Mouse (Mus musculus) neural tube, embryonic 15.5 days (tissue): ENCODE measurements around the gene Pif1. TPM values are rescaled to one million over a fixed set of nuclear protein-coding genes. Genes with fewer than 3 reads are reported as not detected.

ENCODE experiments used
- polyA plus RNA-seq: library from polyadenylated mRNA; unstranded; fragments of >200 nt; fragmentation: Nextera tagmentation; extraction: Ambion mirVana; gene quantifications from 2 replicates; pipeline ENCODE4 v1.2.1, GENCODE M21; 2015

Pif1 gene
- polyA plus RNA-seq, 1 experiment from 2014 or later = 2.7 TPM

Other genes starting within 250 kb of the Pif1 start
- 8.9 TPM in 2 replicates for gene Pdcd7, start 241.1 kb upstream of the Pif1 start, polyA plus RNA-seq
- 2.3 and 3.6 TPM in 2 replicates for gene Ubap1l, start 226.1 kb upstream of the Pif1 start, polyA plus RNA-seq
- 0.51 TPM in 2 replicates for gene Kbtbd13, start 195.5 kb upstream of the Pif1 start, polyA plus RNA-seq
- 5.8 and 7.4 TPM in 2 replicates for gene Rasl12, start 188.7 kb upstream of the Pif1 start, polyA plus RNA-seq
- gene Slc51b, start 164.2 kb upstream of the Pif1 start, polyA plus RNA-seq = 0.27 TPM in 1 of 2 replicates, not detected in the other
- gene Mtfmt, start 151.4 kb upstream of the Pif1 start, polyA plus RNA-seq = 22.5 and 23.0 TPM in 2 replicates
- gene Spg21, start 126.2 kb upstream of the Pif1 start, polyA plus RNA-seq = 104 and 109 TPM in 2 replicates
- gene Ankdd1a, start 67.0 kb upstream of the Pif1 start, polyA plus RNA-seq = 0.87 and 1.2 TPM in 2 replicates
- gene Plekho2, start 7.1 kb upstream of the Pif1 start, polyA plus RNA-seq = 5.0 and 7.7 TPM in 2 replicates
- gene Rbpms2, start 42.5 kb downstream of the Pif1 start, polyA plus RNA-seq = 3.1 and 4.9 TPM in 2 replicates
- gene Oaz2, start 80.8 kb downstream of the Pif1 start, polyA plus RNA-seq = 383 and 395 TPM in 2 replicates
- 6.8 and 7.1 TPM in 2 replicates for gene Zfp609, start 240.4 kb downstream of the Pif1 start, polyA plus RNA-seq